Mouse (Mus musculus) heart, adult 2 months (tissue): Measurements from ENCODE around the gene Col15a1. TPM values are rescaled to one million over a fixed set of nuclear protein-coding genes. Genes with fewer than 3 reads are reported as not detected.

Experiments
- DNase-seq, 2 experiments: peaks; one replicate each; pipeline ENCODE4 v3.0.0; 2021
- H3K27ac ChIP-seq: fragments of 200-600 bp; 2 replicates; pipeline ENCODE4 v1.8.1; 2022
- H3K27me3 ChIP-seq: fragments of 200-500 bp; 2 replicates; pipeline ENCODE4 v1.6.1; 2012; ENCODE audit warnings: mild to moderate bottlenecking, low read length, inconsistent platforms, mixed read lengths; ENCODE audit not compliant: control insufficient read depth, insufficient read depth
- H3K36me3 ChIP-seq: fragments of 200-500 bp; 2 replicates; pipeline ENCODE4 v1.6.1; 2012; ENCODE audit warnings: low read length, inconsistent platforms; ENCODE audit not compliant: control insufficient read depth, insufficient read depth
- H3K4me1 ChIP-seq: fragments of 200-500 bp; 2 replicates; pipeline ENCODE4 v1.6.1; 2011; ENCODE audit warnings: low read length; ENCODE audit not compliant: control insufficient read depth, insufficient read depth
- H3K4me3 ChIP-seq: fragments of 200-600 bp; 2 replicates; pipeline ENCODE4 v1.8.1; 2022
- H3K79me2 ChIP-seq: fragments of 200-500 bp; replicated peaks from 2 replicates; pipeline ENCODE4 v1.6.1; 2012; ENCODE audit warnings: mild to moderate bottlenecking, inconsistent platforms, low read length, moderate library complexity, mixed read lengths; ENCODE audit not compliant: control insufficient read depth, insufficient read depth
- H3K9ac ChIP-seq: fragments of 200-500 bp; 2 replicates; pipeline ENCODE4 v1.6.1; 2012; ENCODE audit warnings: low read depth, mild to moderate bottlenecking, control low read depth, inconsistent platforms, low read length, mixed read lengths
- CTCF ChIP-seq: fragments of 200-600 bp; IDR thresholded peaks from 2 replicates; pipeline ENCODE4 v1.8.1; 2022; ENCODE audit warnings: antibody characterized with exemption, mild to moderate bottlenecking, moderate library complexity
- EP300 ChIP-seq: fragments of 200-500 bp; IDR thresholded peaks from 2 replicates; pipeline ENCODE4 v1.6.1; 2011; ENCODE audit warnings: low read depth, low read length, control low read depth; ENCODE audit not compliant: insufficient read depth
- POLR2A ChIP-seq: fragments of 200-500 bp; IDR thresholded peaks from 2 replicates; pipeline ENCODE4 v1.6.1; 2011; ENCODE audit warnings: mild to moderate bottlenecking, low read depth, low read length, control low read depth; ENCODE audit not compliant: insufficient read depth
- WGBS: fragments of 180-500 bp; shearing (Covaris S2); methylation state at CpG from one replicate; pipeline ENCODE4 v1.1.7; 2018; 5-methylcytosine and 5-hydroxymethylcytosine counted together
- intact Hi-C: fragments of 180-260 bp; cut with DNase I; formaldehyde crosslinking; loops from one replicate; pipeline ENCODE4 v1.15.1; 2025
- polyA plus RNA-seq: library from polyadenylated mRNA; depleted of rRNA; stranded (reverse); fragments of >200 nt; gene quantifications from 2 replicates; pipeline ENCODE4 v1.2.3, GENCODE M21; 2012
- total RNA-seq, 2 experiments: library from RNA; stranded (reverse); gene quantifications; 2 replicates each; pipeline ENCODE4 v1.2.3; 2021

The Col15a1 gene
- total and polyA plus RNA-seq, 3 experiments = 36.9 to 97.6 (median 86.4) TPM

DNA sequence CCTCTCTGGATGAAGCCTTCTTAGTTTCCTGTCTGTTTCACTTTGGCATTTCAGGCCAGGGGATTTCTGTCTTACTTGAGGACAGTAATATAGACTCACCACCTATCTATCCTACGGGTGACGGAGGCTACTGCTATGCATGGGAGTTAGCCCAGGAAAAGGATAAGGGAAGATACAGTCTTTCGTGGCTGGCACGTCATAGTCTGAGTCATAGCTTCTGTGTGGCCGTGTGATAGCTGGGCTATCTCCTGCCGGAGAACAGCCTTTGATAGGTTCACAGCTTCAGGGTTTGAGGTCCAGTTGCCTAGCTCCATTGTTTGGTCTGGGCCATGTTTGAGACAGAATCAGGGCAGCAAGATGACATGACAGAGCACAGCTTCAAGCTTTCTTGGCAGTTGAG, 70.4 kb downstream of the Col15a1 start:
- Histone ChIP-seq H3K4me1 (no peaks in the 10 kb centered on the region; the same call in 1 of the 2 replicates), H3K9ac (no peak overlapping the region), H3K27ac (no peak overlapping the region), H3K4me3 (no peak overlapping the region), H3K27me3 (no peaks in the 10 kb centered on the region), H3K79me2 (no peaks in the 10 kb centered on the region), H3K36me3 (no peaks in the 10 kb centered on the region)
- 67% methylated on average over 6 of the region's 6 CpGs for WGBS
- intact Hi-C loops = no loop called here
- no peak for TF ChIP-seq CTCF
- TF ChIP-seq EP300 = no peak
- DNase-seq = no peak

DNA sequence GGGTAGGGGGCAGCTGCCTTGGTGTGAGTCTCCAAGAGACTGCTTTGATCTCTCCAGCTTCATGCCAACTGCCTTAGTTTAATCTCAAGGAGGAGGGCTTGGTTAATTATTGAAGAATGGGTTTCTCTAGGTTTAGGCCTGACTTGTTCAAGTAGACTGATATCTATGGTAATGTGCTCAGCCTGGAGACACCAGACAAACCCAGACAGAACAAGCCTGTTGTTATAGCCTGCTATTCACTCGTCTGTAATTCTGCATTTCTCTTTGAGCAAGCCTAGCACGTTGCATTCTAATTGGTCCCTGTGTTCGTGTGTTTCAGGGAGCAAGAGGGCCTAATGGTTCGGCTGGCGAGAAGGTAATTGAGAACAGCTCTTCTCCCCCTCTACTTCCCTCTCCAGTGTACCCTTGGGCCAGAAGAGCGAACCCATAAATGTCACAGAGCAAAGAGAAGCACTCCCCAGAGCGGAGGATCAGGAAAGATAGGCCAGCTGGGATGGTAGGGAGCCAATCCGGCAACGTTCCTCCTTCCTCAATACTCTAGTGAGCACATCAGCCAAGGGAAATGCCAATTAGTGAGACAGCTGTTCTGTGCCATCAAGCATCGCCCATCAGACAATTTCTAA, 71.2 kb downstream of the Col15a1 start:
- no peak for TF ChIP-seq CTCF
- Histone ChIP-seq H3K27ac (no peak overlapping the region), H3K4me1 (no peaks in the 10 kb centered on the region; the same call in 1 of the 2 replicates), H3K79me2 (no peaks in the 10 kb centered on the region), H3K27me3 (no peaks in the 10 kb centered on the region), H3K9ac (no peak overlapping the region), H3K4me3 (no peak overlapping the region), H3K36me3 (no peaks in the 10 kb centered on the region)
- intact Hi-C loops = no loop called here
- no peak for DNase-seq
- 89% methylated on average over 10 of the region's 10 CpGs for WGBS

DNA sequence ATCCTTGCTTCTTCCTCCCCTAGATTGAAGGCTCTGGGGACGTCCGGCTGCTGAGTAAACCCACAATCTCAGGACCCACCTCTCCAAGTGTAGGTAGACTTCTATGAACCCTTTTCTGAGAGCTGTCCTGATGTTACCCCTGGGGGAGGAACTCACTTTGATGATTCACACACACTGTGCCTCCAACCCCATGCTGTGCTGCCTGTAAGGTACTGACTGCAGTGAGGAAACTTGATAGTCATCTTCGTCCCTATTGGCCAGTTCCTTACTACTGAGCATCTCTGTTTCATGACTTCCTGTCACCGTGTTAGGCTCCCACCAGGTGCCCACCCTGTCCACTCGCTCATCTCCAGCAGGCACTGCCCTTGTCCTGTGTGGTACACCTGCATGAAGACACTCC, 72.2 kb downstream of the Col15a1 start:
- Histone ChIP-seq H3K27ac (no peak overlapping the region), H3K4me1 (no peaks in the 10 kb centered on the region; the same call in 1 of the 2 replicates), H3K36me3 (no peaks in the 10 kb centered on the region), H3K9ac (no peak overlapping the region), H3K4me3 (no peak overlapping the region), H3K27me3 (no peaks in the 10 kb centered on the region), H3K79me2 (no peaks in the 10 kb centered on the region)
- 83% methylated on average over 5 of the region's 5 CpGs for WGBS
- TF ChIP-seq CTCF (no peak), POLR2A (no peak), EP300 (no peak)
- no peak for DNase-seq
- intact Hi-C loops = no loop called here

DNA sequence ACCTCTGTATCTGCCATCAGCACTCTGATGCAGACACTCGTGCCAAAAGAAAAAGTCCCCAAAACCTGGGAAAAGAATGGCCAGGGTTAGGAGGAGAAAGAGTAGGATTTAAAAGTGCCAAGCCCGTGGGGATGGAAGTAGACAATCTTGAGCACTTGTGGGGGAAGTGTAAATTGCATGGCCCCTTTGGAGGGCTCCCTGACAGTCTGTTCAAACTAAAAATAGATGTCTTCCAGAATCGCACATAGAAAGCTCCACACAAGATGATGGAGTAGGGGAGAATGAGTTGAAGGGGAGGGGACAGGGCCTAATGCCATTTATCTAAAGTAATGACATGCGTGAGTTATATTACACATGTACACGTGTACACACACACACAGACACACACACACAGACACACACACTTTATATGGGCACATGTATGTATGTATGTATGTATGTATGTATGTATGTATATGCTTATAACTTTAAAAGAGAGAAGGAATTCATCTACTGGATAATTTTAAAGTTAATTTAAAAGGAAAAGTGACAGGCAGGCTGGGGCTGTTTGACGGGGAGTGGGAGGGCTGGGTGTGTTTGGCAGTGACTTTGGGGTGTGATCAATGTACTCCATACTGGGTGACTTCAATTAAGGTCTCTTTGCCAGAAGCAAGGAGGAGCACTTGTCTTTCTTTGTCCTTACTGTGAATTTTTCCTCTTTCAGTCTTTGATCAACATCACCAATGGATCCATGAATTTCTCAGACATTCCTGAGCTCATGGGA, 74.1 kb downstream of the Col15a1 start:
- DNase-seq = no peak

DNA sequence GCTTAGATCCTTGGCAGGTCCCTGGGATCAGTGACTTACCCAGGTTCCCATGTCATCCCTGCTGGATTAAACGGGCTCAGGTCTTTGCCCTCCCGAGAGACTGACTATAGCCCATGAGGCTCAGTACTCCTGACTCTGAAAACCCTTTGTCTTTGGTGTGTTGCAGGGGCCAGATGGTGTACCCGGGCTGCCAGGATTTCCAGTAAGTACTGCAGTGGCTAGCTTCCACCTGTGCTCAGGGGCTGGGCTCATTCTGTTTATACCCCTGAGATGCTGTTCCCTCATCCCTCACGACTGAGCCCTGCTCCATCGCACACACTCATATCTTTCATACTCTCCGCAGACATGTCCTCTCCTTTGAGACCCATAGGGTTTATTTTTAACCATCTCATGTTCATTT, 76.3 kb downstream of the Col15a1 start:
- 69% methylated on average over 6 of the region's 6 CpGs for WGBS
- H3K27ac ChIP-seq = no peak overlapping the region
- no peaks in the 10 kb centered on the region for H3K4me1 ChIP-seq
- no peaks in the 10 kb centered on the region for H3K36me3 ChIP-seq
- no peak overlapping the region for H3K9ac ChIP-seq
- no peak for DNase-seq
- no peak for TF ChIP-seq POLR2A
- no peak for TF ChIP-seq EP300
- no peak for TF ChIP-seq CTCF
- intact Hi-C loops = no loop called here
- no peaks in the 10 kb centered on the region for H3K27me3 ChIP-seq
- H3K4me3 ChIP-seq = no peak overlapping the region
- H3K79me2 ChIP-seq = no peaks in the 10 kb centered on the region

More for the DNA sequence above, 74.1 kb downstream of the Col15a1 start:
- intact Hi-C loops = no loop called here
- Histone ChIP-seq H3K27me3 (no peaks in the 10 kb centered on the region), H3K9ac (no peak overlapping the region), H3K36me3 (no peaks in the 10 kb centered on the region), H3K4me3 (no peak overlapping the region), H3K27ac (no peak overlapping the region), H3K4me1 (no peaks in the 10 kb centered on the region; the same call in 1 of the 2 replicates), H3K79me2 (no peaks in the 10 kb centered on the region)
- WGBS = 65% methylated on average over 6 of the region's 6 CpGs
- TF ChIP-seq EP300 = no peak
- no peak for TF ChIP-seq POLR2A
- no peak for TF ChIP-seq CTCF

DNA sequence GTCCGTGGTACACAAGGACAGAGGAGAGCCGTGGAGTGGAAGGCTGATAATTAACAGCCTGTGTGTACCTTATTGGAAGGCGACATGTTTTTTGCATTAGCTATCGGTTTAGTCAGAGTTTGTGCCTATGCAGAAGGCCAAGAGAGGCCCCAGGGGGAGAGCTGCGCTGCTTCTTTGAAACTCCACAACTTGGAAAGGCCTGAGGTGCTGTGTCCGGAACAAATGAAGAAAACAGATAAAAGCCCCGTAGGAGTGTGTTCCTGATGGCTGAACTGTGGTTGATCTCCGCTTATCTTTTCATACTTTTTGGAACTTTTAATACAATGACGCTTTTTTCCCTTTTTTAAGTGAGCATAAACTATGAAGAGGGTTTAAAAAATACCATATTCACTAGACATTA, 76.9 kb downstream of the Col15a1 start:
- Histone ChIP-seq H3K4me1 (no peaks in the 10 kb centered on the region), H3K27ac (no peak overlapping the region), H3K79me2 (no peaks in the 10 kb centered on the region), H3K9ac (no peak overlapping the region), H3K27me3 (no peaks in the 10 kb centered on the region), H3K4me3 (no peak overlapping the region), H3K36me3 (no peaks in the 10 kb centered on the region)
- 62% methylated on average over 9 of the region's 9 CpGs for WGBS
- TF ChIP-seq POLR2A (no peak), CTCF (no peak), EP300 (no peak)
- DNase-seq = no peak
- intact Hi-C loops = no loop called here
